Mouse (Mus musculus) activated CD4-positive, CD25-positive, alpha-beta regulatory T cell, adult 4 months (primary cell): Measurements from ENCODE around the gene Hmg20a. TPM values are rescaled to one million over a fixed set of nuclear protein-coding genes. Genes with fewer than 3 reads are reported as not detected.

Experiments used
- ATAC-seq: one replicate; pipeline ENCODE4 v1.8.0; 2017
- polyA plus RNA-seq, 2 experiments: library from polyadenylated mRNA; unstranded; fragments of 100-300 nt; shearing (Covaris generic); gene quantifications; one replicate each; pipeline ENCODE4 v1.2.1; 2017

The Hmg20a gene
- polyA plus RNA-seq, 2 experiments from 2014 or later = 37.9 to 42.2 TPM

GRCm38 (mm10) chr9:56533916-56534315, 115.5 kb downstream of the Hmg20a start:
- ATAC-seq = no peak

- no peak for ATAC-seq
These were observed 116.3 kb downstream of the Hmg20a start for GRCm38 (mm10) chr9:56534727-56535126.

GRCm38 (mm10) chr9:56535361-56535760, 117.0 kb downstream of the Hmg20a start:
- ATAC-seq = no peak

- ATAC-seq = no peak
These were observed 121.6 kb downstream of the Hmg20a start for GRCm38 (mm10) chr9:56540051-56540450.

- no peak for ATAC-seq
These were observed 126.5 kb downstream of the Hmg20a start for GRCm38 (mm10) chr9:56544687-56545475.

Other genes with a start within 250 kb of the Hmg20a start
- 10 to 100 TPM; 13.4 to 15.3 TPM for gene Peak1, start 542 bp upstream of the Hmg20a start, polyA plus RNA-seq